Mouse (Mus musculus): Measurements from ENCODE around the gene Ispd. TPM values are rescaled to one million over a fixed set of nuclear protein-coding genes. Genes with fewer than 3 reads are reported as not detected.

Gene Ispd
- total RNA-seq, 2 experiments from 2014 or later: 8.4 to 8.7 TPM

GRCm38 (mm10) chr12:36694072-36694471 is 312.8 kb downstream of the Ispd start:
- DNase-seq (ENCODE audit: low spot score in 2 of 2): no peak

- DNase-seq (ENCODE audit: low spot score in 2 of 2): no peak
Measured at GRCm38 (mm10) chr12:36704380-36704779, 323.1 kb downstream of the Ispd start.

DNA sequence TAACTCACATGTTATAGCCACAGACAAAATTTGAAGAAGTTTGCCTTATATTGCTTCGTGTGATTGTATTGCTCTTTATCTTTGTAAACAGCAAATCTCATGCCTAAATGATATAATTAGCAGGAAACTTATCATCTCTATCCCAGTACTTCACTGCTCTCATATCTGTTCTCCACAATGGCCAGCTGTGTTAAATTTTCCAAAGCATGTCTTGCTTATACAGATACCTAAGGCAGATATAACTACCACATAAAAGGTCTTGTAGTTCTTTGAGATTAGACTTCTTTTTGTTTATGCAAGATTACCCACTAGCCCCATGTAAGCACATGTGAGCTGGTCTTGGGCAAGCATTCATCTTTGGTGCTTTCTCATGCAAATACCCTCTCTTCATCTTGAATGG is 327.6 kb downstream of the Ispd start:
- DNase-seq (ENCODE audit: low spot score in 2 of 2): no peak

GRCm38 (mm10) chr12:36713866-36714662 is 332.8 kb downstream of the Ispd start:
- peak in 1 of 2 experiments; percentile 40 for DNase-seq (ENCODE audit: low spot score in 2 of 2)

DNA sequence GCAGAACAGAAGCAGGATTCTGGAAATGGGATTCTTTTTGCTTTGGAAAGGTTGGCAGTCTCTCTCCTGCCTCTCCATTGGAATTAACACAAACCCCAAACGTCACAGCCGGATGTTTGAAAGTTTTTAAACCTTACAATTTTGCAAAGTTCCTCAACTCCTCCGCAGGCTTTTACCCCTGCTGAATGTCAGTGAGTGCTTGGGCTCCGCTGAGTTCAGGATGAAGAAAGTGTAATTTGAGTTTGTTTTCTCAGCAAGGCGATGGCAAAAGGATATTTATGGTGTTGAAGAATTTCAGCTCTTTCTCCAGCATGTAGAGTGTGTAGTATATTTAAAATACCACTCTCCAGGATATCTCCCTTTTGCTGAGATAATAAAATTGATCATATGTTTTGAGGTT is 336.3 kb downstream of the Ispd start:
- no peak for DNase-seq (ENCODE audit: low spot score in 2 of 2)

GRCm38 (mm10) chr12:36718417-36718816 is 337.2 kb downstream of the Ispd start:
- DNase-seq (ENCODE audit: low spot score in 2 of 2): no peak

GRCm38 (mm10) chr12:36719074-36719473 is 337.8 kb downstream of the Ispd start:
- DNase-seq (ENCODE audit: low spot score in 2 of 2): no peak

GRCm38 (mm10) chr12:36720779-36721178 is 339.5 kb downstream of the Ispd start:
- DNase-seq (ENCODE audit: low spot score in 2 of 2): no peak

GRCm38 (mm10) chr12:36721223-36721622 is 340.0 kb downstream of the Ispd start:
- DNase-seq (ENCODE audit: low spot score in 2 of 2): no peak

GRCm38 (mm10) chr12:36722754-36723153 is 341.5 kb downstream of the Ispd start:
- no peak for DNase-seq (ENCODE audit: low spot score in 2 of 2)

DNA sequence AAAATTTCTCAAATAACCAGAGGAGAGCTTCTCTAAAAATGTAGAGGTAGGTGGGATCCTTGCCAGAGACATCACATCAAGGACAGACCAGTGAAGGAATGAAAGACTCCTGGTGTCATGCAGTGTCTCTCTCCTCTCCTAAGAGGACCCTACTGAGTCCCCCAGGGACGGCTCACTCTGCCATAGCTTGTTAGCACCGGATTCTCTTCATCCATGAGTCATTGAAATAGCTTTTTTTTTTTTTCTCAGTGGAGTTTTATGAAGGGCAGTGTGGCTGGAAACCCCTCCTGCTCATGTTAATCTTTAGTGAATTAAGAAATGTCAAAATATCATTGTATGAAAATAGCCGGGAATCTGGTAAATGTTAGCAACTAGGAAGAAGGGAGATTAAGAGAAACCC is 342.1 kb downstream of the Ispd start:
- no peak for DNase-seq (ENCODE audit: low spot score in 2 of 2)

- no peak for DNase-seq (ENCODE audit: low spot score in 2 of 2)
Measured at GRCm38 (mm10) chr12:36724297-36724696, 343.0 kb downstream of the Ispd start.

DNA sequence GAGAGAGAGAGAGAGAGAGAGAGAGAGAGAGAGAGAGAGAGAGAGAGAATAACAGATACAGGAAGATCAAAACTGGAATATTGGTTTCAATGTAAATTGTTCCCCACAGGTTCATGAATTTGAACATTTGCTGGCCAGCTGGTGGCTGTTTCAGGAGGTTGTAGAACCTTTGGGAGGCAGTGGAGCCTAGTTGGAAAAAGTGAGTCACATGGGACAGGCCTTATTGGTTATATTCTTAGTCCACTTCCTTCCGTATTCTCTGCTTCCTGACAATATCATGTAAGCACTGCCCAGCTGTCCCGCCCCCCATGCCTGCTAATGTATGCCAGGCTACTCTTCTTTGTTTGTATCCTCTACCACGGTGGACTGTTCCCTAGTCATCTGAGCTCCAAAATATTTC is 344.0 kb downstream of the Ispd start:
- DNase-seq (ENCODE audit: low spot score in 2 of 2): no peak

GRCm38 (mm10) chr12:36726026-36726425 is 344.8 kb downstream of the Ispd start:
- DNase-seq (ENCODE audit: low spot score in 2 of 2): no peak

DNA sequence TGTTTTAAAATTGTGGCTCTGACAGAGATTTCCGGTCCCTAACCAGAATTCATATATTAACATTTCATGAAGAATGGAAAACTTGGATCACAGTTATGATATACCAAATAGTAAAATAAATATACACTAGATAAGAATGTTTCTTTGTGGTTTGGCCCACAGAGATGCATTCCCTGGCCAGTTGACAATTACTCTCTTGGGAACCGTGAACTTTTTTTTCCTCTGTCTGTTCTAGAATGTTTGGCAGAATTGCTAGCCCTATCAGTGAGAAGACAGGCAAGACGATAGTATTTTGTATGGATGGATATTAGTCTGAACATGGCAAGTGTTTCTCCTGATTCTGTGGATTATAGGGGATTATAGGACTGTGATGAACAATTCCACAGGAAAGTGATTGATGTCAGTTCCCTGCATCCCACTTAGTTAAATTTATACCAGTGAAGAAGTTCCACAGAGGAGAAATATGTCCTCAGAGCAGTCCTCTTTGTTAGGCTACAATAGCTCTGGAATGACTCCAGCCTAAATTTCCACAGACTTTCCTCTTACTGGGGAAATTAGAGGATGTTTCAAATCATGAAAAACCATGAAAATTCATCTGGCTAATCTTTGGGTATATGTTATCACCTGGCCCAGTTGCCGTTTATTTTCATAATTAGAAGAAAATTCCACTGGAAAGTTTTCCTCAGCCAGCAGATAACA is 352.6 kb downstream of the Ispd start:
- DNase-seq (ENCODE audit: low spot score in 2 of 2): no peak

Other genes with a start within 250 kb of the Ispd start
- gene Ankmy2, start 224.3 kb upstream of the Ispd start, total RNA-seq (2021): 10 to 100 TPM; 20.5 to 21.7 TPM
- gene Bzw2, start 223.4 kb upstream of the Ispd start, total RNA-seq (2021): 100 to 1,000 TPM; 132 to 160 TPM
- gene Lrrc72, start 128.1 kb upstream of the Ispd start, total RNA-seq (2021): not detected
- 10 to 100 TPM; 10.4 to 11.3 TPM for gene Sostdc1, start 67.3 kb upstream of the Ispd start, total RNA-seq (2021)
- 1 to 10 TPM; 1.8 to 2.2 TPM for gene D630036H23Rik, start 731 bp downstream of the Ispd start, total RNA-seq (2021)